ENCODE assay signal across 12 mouse cellular contexts in the genomic region with DNA sequence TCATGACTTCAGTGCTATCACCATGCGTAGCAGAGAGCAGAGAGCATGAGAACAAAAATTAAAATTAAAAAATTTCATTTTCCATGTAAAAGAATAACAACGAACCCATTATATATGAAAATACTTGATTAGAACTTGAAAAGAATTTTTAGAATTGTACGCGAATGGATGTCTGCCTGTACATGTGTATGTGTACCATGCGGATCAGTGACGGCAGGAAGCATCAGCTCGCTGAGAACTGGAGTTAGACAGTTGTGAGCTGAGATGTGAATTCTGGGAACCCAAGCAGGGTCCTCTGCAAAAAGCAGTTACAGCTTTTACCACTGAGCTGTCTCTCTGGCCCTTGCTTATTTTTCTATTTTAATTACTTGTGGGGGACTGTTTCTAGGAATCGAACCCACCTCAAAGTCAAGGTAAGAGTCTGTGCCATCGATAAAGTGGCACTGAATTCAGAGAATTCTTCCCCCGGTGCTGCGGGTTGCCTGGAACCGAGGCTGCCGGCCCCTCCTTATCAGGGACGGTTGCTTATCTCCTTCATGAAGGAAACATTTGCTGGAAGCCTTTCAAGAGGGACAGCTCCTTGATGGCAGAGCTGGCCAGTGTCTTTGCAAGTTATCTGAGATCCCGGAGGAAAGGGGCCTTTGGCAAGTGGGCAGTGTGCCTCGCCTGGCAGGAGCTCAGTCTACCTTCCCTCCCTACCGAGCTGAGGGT. TPM values are rescaled to one million over a fixed set of nuclear protein-coding genes. Genes with fewer than 3 reads are reported as not detected.
A peak's percentile ranks its signal among the peaks of the same experiment; 100 is the strongest.
DNase-seq lines count a peak whose midpoint lies in the region; ATAC-seq and TF ChIP-seq lines count a peak whose summit lies in the region.
"Had no signal": no experiment of that assay in that cellular context is flagged by ENCODE, and none has a peak within 500 bp of the region (broad histone marks: within the 10 kb centered on the region; RNA-seq: fewer than 3 reads in every experiment).

No protein-coding gene starts in this region.

- 47% methylated on average over 17 of the region's 17 CpGs for WGBS in lung, adult 2 months
- 34% methylated on average over 17 of the region's 17 CpGs for WGBS in heart, embryonic 16.5 days

- intact Hi-C loops in gastrocnemius, adult 2 months (cut with DNase I) = no loop called here
- intact Hi-C loops in left cerebral cortex, postnatal 10 days (cut with DNase I) = no loop called here

- H3K27ac ChIP-seq in gastrocnemius, adult 2 months = peak overlapping the region; percentile 76
- peak overlapping the region; percentile 65 for H3K27ac ChIP-seq in heart, embryonic 16.5 days (ENCODE audit: low read length)

- H3K4me1 ChIP-seq in lung, adult 2 months (ENCODE audit: control insufficient read depth, insufficient read depth, low read length) = peaks cover 3% of the 10 kb centered on the region; the same call in 1 of the 2 replicates
- peaks cover 21% of the 10 kb centered on the region for H3K4me1 ChIP-seq in heart, embryonic 16.5 days (ENCODE audit: control insufficient read depth, insufficient read depth, low read length)

- ATAC-seq in heart, embryonic 16.5 days (replicated peaks; ENCODE audit: extremely low read depth, insufficient read depth, low FRiP score) = 0 out of 2 replicates have a peak, but pooled peaks have one; percentile 11

- H3K9ac ChIP-seq in heart, embryonic 16.5 days (ENCODE audit: low read length) = no peak overlapping the region
- H3K9ac ChIP-seq: lung, embryonic 15.5 days had no signal

- H3K9me3 ChIP-seq in heart, embryonic 16.5 days (replicated peaks; ENCODE audit: control insufficient read depth, low read length) = no peaks in the 10 kb centered on the region
- H3K9me3 ChIP-seq: forebrain, embryonic 10.5 days; lung, embryonic 15.5 days had no signal

- no peak for DNase-seq in gastrocnemius, adult 2 months
- no peak for DNase-seq in gastrocnemius, postnatal 25 days
- peak; percentile 20 for DNase-seq in lung, postnatal 25 days (ENCODE audit: low spot score)
- DNase-seq in lung, adult 2 months = no peak
- peak; percentile 34 to 40 for DNase-seq in spleen, postnatal 36 days (ENCODE audit: low spot score in 2 of 2)
- no peak for DNase-seq in embryo, embryonic 10.5 days (ENCODE audit: low spot score)
- DNase-seq in left cerebral cortex, postnatal 10 days (ENCODE audit: extremely low spot score in 1 of 2, low spot score in 2 of 2) = no peak
- DNase-seq: cerebellum, postnatal 36 days; kidney, adult 18-20 months had no signal

- no peaks in the 10 kb centered on the region for H3K27me3 ChIP-seq in heart, embryonic 16.5 days (ENCODE audit: control insufficient read depth, insufficient read depth, low read length)
- H3K27me3 ChIP-seq: lung, embryonic 15.5 days had no signal

- no peak overlapping the region for H3K4me3 ChIP-seq in gastrocnemius, adult 2 months
- no peak overlapping the region for H3K4me3 ChIP-seq in lung, adult 2 months (replicated peaks; ENCODE audit: extremely low read depth, low read depth, low read length)
- no peak overlapping the region for H3K4me3 ChIP-seq in heart, embryonic 16.5 days (ENCODE audit: low read length)
- H3K4me3 ChIP-seq: forebrain, embryonic 10.5 days; lung, embryonic 15.5 days had no signal

- TF ChIP-seq CTCF in gastrocnemius, adult 2 months (IDR thresholded peaks at IDR 0.05) = no peak
- TF ChIP-seq CTCF in lung, adult 2 months (IDR thresholded peaks at IDR 0.05; ENCODE audit: insufficient read depth, low read length) = no peak

- H3K36me3 ChIP-seq in heart, embryonic 16.5 days (ENCODE audit: control insufficient read depth, insufficient read depth) = no peaks in the 10 kb centered on the region
- H3K36me3 ChIP-seq: forebrain, embryonic 10.5 days; lung, embryonic 15.5 days had no signal

- TF ChIP-seq POLR2A in lung, adult 2 months (IDR thresholded peaks at IDR 0.05; ENCODE audit: borderline replicate concordance, extremely low read depth, low read depth, low read length) = no peak

- peak overlapping the region; percentile 17; the same call in 1 of the 2 replicates for H3K4me2 ChIP-seq in heart, embryonic 16.5 days (ENCODE audit: low read depth, low read length)
- H3K4me2 ChIP-seq: lung, embryonic 15.5 days had no signal

RNA-seq across cellular contexts. Expression of a gene that starts 48.9 kb away (rescaled TPM):
- total RNA-seq in gastrocnemius, adult 2 months (2021) = 10 to 100 TPM; 22.0 to 31.9 TPM
- total RNA-seq in gastrocnemius, postnatal 25 days (2021) = 10 to 100 TPM; 18.5 to 28.4 TPM
- polyA plus RNA-seq in lung, adult 2 months (2012; rRNA removed) = 190 and 236 TPM in 2 replicates
- polyA plus RNA-seq in heart, embryonic 16.5 days (2015; fragmentation: Nextera tagmentation; extraction: Ambion mirVana) = 16.9 and 21.4 TPM in 2 replicates
- total RNA-seq in left cerebral cortex, postnatal 10 days (2021) = 10 to 100 TPM; 13.3 to 15.7 TPM

Comparison
In these comparisons a context has a peak if more than half of its experiments do, and no peak if none do; other contexts are left out.
1. DNase-seq: peak in lung, postnatal 25 days (single experiment) and spleen, postnatal 36 days (2 of 2); none in gastrocnemius, adult 2 months (single experiment), gastrocnemius, postnatal 25 days (single experiment), lung, adult 2 months (single experiment), embryo, embryonic 10.5 days (single experiment) and left cerebral cortex, postnatal 10 days (0 of 2).